Mouse (Mus musculus): ENCODE data around the gene Dnah8. TPM values are rescaled to one million over a fixed set of nuclear protein-coding genes. Genes with fewer than 3 reads are reported as not detected.
"Not testable (repeated sequence)": the region's sequence is repeated elsewhere in the genome, so short reads cannot be mapped to it uniquely, and the experiment has no call there.

Gene Dnah8
- 1 to 10 TPM; 2.4 to 3.5 TPM for total RNA-seq (2021)
- long read RNA-seq, experiment 1, partial matches to known transcripts = 2 of 2 reads
- long read RNA-seq, experiment 1, other reads (novel, unspliced or antisense) = 0 of 2 reads
- long read RNA-seq, experiment 2, partial matches to known transcripts = 1 of 3 reads
- long read RNA-seq, experiment 2, other reads (novel, unspliced or antisense) = 2 of 3 reads

- DNase-seq (ENCODE audit: low spot score in 2 of 2); H3K27ac ChIP-seq; H3K4me3 ChIP-seq: not testable (repeated sequence)
Observed at GRCm38 (mm10) chr17:30624132-30624531, at the start of gene Dnah8. Dnah8 (plus strand) TSS chr17:30624354.

GRCm38 (mm10) chr17:30574783-30575075, 49.4 kb upstream of the Dnah8 start:
- Histone ChIP-seq H3K27ac (peak overlapping the region; percentile 99), H3K4me3 (peak overlapping the region; percentile 89)
- no peak for TF ChIP-seq CTCF (conservative IDR thresholded peaks at IDR 0.05)
- no peak for DNase-seq (ENCODE audit: low spot score in 2 of 2)

GRCm38 (mm10) chr17:30575121-30575904, 48.8 kb upstream of the Dnah8 start:
- peak overlapping the region; percentile 99 for H3K27ac ChIP-seq
- peak; percentile 41 to 64 for DNase-seq (ENCODE audit: low spot score in 2 of 2)
- no peak for TF ChIP-seq CTCF (conservative IDR thresholded peaks at IDR 0.05)
- peak overlapping the region; percentile 89 for H3K4me3 ChIP-seq

DNA sequence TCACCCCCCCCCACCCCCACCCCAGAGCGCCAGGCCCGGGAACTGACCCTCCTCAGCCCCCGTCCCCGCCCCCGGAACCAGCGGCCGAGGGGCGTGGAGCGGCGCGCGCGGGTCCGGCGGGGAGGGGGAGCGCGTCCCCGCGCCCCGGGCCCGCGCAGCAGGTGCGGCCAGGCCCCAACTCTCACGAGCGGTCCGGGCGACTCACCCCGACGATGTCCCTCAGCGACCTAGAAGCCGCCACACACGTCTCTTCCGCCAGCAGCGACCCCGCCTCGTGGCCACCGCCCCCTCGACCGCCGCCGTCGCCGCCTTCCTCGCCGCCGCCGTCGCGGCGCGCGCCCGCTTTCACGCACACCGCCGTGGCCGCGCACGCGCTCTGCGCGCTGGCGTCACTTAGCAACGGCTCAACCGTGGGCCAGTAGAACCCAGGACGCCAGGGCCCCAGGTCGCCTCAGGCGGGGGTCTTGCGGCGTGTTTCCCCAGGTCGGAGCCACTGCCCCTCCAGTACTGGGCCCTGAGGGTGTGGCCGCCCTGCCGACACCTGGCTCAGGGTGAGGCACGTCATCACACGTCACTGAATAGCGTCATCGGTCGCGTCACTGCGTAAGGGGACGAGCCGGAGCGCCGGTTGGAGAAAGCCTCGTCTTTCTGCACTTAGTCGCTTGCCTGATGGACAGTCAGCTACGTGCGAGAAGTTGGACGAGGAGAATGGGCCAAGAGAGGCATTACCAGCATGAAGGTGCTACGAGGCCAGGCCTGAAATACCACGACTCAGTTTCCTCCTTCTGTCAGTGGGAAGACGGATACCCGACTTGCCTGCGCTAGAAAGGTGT, 48.0 kb upstream of the Dnah8 start, which contains the start of gene Btbd9:
Btbd9 (minus strand) TSS at position 548 of the 833 bp plus-strand sequence.
- TF ChIP-seq CTCF (conservative IDR thresholded peaks at IDR 0.05) = no peak
- peak; percentile 93 to 95 for DNase-seq (ENCODE audit: low spot score in 2 of 2)
- peak within 1 kb of the TSS; percentile 99 for H3K27ac ChIP-seq
- H3K4me3 ChIP-seq = peak within 1 kb of the TSS; percentile 89

- TF ChIP-seq CTCF (conservative IDR thresholded peaks at IDR 0.05) = no peak
- DNase-seq (ENCODE audit: low spot score in 2 of 2) = no peak
- Histone ChIP-seq H3K4me3 (peak overlapping the region; percentile 89), H3K27ac (peak overlapping the region; percentile 99)
Observed at GRCm38 (mm10) chr17:30576946-30577345, 47.2 kb upstream of the Dnah8 start.

- DNase-seq (ENCODE audit: low spot score in 2 of 2) = peak; percentile 60 to 69
- no peak overlapping the region for H3K4me3 ChIP-seq
- no peak for TF ChIP-seq CTCF (conservative IDR thresholded peaks at IDR 0.05)
- peak overlapping the region; percentile 94 for H3K27ac ChIP-seq
Observed at GRCm38 (mm10) chr17:30580781-30581180, 43.4 kb upstream of the Dnah8 start.

GRCm38 (mm10) chr17:30581201-30581600, 43.0 kb upstream of the Dnah8 start:
- no peak for TF ChIP-seq CTCF (conservative IDR thresholded peaks at IDR 0.05)
- DNase-seq (ENCODE audit: low spot score in 2 of 2) = peak; percentile 89 to 92
- H3K27ac ChIP-seq = peak overlapping the region; percentile 94
- no peak overlapping the region for H3K4me3 ChIP-seq

DNA sequence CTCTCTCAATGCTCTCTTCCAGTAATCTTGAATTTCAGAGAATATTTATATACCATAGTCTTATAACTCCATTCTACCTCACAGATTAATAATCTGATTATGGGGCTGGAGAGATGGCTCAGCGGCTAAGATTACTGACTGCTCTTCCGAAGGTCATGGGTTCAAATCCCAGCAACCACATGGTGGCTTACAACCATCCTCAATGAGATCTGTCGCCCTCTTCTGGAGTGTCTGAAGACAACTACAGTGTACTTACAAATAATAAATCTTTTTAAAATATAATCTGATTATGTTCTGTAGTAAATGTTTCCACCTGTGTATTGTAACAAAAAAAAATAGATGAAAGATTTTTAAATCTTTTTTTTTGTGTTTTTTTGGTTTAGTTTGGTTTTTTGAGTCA, 41.8 kb upstream of the Dnah8 start:
- peak; percentile 56 for TF ChIP-seq CTCF (conservative IDR thresholded peaks at IDR 0.05)
- Histone ChIP-seq H3K27ac (peak overlapping the region; percentile 94), H3K4me3 (no peak overlapping the region)
- no peak for DNase-seq (ENCODE audit: low spot score in 2 of 2)

DNA sequence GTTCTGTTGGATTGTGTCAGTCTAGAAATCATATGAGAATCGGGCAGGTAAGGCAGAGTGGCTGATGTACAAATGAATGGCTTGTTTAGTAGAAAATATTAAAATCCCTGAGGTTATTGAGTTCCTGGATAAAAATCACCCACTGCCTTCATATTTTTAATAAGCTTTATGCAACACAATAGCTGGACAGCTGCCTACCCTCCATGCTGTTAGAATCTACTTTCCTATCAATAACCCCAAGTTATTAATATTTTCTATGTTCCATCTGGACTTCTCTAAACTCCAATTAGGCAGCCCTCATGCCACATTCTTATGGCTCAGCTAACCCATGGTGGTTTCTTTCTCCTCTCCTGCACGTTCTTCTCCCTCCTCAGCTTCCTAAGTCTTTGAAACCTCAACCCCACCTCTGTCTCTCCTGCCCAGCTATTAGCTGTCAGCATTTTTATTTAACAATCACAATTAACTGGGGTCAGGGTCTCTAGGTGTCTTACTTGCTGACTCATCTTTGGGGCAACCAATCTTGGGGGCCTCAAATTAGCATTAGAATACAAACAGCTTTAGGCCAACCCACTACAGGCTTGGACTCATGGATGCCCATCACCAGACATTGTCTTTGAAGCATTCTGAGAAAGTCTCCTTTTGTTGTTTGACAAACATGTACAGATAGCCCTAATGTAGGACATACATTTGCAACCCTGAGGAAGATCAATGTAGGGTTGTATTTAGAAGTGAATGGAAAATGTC, 40.7 kb upstream of the Dnah8 start:
- DNase-seq (ENCODE audit: low spot score in 2 of 2) = peak in 1 of 2 experiments; percentile 30
- peak overlapping the region; percentile 94 for H3K27ac ChIP-seq
- TF ChIP-seq CTCF (conservative IDR thresholded peaks at IDR 0.05) = no peak
- H3K4me3 ChIP-seq = no peak overlapping the region

- no peak overlapping the region for H3K4me3 ChIP-seq
- peak; percentile 63 to 76 for DNase-seq (ENCODE audit: low spot score in 2 of 2)
- H3K27ac ChIP-seq = peak overlapping the region; percentile 56
- TF ChIP-seq CTCF (conservative IDR thresholded peaks at IDR 0.05) = peak; percentile 96
Observed at GRCm38 (mm10) chr17:30590417-30591198, 33.5 kb upstream of the Dnah8 start.

DNA sequence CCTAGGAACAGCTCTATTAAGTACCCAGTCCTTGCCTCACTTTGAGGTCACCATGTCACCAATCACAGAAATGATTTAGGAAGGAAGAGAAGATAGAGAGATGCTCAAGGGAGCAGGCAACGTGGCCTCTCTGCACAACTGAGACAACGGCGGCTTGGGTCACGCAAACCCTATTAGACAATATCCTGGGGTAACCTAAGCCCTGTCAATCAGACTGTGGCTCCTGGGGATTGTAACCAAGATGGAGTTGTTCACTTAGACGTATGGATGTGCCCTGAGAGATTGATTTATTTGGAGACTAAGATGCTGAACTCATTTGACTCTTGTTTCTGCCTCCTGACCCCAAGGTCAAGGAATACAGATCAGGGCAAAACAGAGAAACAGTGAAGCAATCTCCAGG, 29.7 kb upstream of the Dnah8 start:
- TF ChIP-seq CTCF (conservative IDR thresholded peaks at IDR 0.05) = no peak
- peak overlapping the region; percentile 43; the same call in 1 of the 2 replicates for H3K27ac ChIP-seq
- no peak for DNase-seq (ENCODE audit: low spot score in 2 of 2)
- H3K4me3 ChIP-seq = no peak overlapping the region

- Histone ChIP-seq H3K27ac (peak overlapping the region; percentile 43; the same call in 1 of the 2 replicates), H3K4me3 (no peak overlapping the region)
- no peak for DNase-seq (ENCODE audit: low spot score in 2 of 2)
- no peak for TF ChIP-seq CTCF (conservative IDR thresholded peaks at IDR 0.05)
Observed at GRCm38 (mm10) chr17:30594846-30595245, 29.3 kb upstream of the Dnah8 start.

Data from layer of hippocampus, adult 2 months (tissue).